Mouse (Mus musculus) adrenal gland, postnatal 14 days (tissue): ENCODE data around the gene Gm48552. TPM values are rescaled to one million over a fixed set of nuclear protein-coding genes. Genes with fewer than 3 reads are reported as not detected.

ENCODE experiments used
- DNase-seq: peaks from one replicate; pipeline ENCODE4 v3.0.0; 2021; ENCODE audit warnings: mixed read lengths
- total RNA-seq: library from RNA; stranded (reverse); gene quantifications from 2 replicates; pipeline ENCODE4 v1.2.3, GENCODE M21; 2021

Gene Gm48552
- total RNA-seq, 1 experiment from 2014 or later: 2.1 TPM

DNA sequence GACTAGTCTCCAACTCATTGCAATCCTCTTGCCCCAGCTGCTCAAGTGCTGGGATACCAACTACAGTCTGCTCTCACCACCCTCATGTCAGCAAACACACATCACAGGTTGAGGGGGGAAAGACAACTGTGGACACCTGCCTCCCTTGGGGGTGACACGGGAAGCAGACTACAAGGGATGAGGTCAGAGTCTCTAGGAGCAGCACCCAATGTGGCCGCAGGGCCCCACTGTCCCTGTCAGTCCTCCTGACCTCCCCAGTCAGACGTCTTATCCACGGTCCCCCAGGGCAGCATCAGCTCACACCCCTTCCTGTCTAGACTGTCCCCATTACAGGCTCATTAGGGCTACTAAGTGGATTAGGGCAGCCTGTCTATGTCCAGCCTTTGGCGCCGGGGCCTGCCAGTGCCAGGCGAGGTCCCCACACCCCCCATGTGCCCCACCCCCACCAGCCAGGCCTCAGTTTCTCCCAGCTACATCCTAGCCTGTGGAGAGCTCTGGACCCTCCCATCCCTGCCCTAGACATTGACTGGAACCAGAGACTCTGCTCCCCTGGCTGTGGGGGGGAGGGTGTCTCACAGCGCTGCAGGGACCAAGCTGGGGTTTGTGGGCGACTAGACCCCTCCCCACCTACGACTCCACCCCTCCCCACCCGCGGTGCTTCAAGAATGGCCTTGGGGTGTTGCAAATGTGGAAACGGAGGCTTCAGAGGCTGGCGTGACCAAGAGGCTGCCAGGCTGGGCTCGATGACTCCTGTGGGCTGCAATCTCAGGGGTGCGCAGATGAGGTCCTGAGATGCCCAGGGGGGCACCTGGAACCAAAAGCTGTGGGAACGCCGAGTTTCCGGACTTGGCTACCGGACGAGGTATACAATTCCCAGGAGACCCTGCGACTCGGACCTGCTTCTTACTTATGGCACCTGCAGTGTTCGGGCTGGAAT, 18.0 kb downstream of the Gm48552 start:
- DNase-seq: no peak

DNA sequence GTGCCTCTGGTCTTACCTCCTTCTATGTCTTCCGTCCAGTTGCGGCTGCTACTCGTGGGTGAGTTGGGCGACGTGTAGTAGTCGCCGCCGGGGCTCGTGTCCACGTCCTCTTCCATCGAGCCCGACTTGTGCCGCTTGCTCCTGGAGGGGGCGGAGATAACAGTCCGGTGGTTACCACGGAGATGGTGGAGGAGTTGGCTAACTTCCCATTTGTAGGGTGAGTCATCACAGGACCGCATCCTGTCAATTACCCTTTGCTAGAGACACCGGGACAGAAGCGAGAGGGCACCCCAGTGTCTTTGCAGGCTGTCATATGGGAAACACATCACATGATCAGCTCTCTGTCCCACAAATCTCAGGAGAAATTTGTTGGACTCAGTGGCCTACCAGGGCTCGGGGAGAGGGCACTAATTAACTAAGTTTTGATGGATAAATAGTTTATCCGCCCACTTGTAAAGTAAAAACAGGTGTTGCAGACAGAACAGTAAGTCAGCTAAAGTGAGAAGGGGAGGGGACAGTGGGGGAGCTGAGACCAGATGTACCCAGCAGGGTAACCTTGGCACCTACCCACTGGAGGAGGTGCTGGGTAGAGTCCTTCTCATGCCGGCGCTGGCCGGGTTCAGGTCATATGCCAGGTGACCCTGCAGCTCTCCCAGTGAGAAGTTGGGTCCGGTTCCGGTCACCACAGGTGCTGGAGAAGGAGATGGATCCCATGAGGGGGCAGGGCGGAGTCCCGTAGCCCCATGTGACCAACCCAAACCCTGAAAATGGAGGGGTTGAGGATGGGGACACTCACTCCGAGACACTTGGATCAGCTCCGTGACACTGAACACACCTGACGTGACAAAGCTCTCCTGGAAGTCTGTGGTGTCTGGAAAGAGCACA, 19.0 kb downstream of the Gm48552 start:
- peak; percentile 94 for DNase-seq

DNA sequence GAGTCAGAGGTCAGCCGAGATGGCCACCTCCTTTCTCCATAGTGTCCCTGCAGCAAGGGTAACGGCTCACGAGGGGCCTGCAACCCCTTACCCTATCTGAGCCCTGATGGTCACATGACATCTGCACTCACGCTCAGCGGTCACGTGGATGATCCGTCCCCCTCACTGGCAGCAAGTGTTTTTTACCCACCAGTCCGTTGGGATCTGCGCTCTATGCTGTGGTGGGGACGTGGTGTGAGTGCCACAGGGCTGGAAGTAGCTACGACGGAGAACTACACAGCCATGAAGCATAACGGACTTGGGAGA, 19.6 kb downstream of the Gm48552 start:
- DNase-seq: no peak

DNA sequence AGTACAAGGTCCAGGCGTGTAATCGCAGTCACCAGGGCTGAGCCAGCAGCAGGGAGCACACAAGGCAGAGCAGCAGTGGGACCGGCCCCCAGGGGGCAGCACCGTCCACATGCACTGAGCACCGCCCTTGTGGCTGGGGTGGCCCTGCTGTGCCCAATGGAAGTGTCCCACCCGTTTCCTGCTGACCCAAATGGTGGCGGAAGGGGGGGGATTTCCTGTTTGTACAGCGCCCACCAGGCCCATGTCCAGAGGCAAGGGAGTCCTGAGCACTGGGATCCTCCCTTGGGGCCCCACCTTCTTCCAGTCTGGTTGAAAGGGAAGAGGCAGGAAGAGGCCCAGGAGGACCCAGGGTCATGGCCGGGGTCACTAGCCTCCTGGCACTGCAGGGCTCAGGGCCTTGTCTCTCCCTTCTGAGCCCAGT, 20.1 kb downstream of the Gm48552 start:
- DNase-seq: peak; percentile 93

DNA sequence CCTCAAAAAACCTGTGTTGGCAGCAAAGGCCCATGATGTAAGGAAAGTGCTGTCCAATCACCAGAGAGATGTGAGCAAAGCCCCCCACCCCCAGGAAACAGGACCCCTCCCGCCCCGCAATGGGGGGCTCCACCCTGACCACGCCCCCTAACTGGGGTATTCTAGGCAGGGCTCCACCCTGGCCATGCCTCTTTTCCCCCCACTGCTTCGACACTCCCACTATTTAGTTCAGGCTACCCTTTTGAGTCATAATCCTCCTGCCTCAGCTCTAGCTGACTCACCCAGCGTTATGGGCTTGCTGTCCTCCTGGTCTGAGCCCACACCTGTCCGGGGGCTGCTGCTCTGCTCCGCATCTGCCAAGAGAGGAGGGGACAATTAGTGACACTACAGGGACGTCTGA, 20.5 kb downstream of the Gm48552 start:
- DNase-seq: no peak

DNA sequence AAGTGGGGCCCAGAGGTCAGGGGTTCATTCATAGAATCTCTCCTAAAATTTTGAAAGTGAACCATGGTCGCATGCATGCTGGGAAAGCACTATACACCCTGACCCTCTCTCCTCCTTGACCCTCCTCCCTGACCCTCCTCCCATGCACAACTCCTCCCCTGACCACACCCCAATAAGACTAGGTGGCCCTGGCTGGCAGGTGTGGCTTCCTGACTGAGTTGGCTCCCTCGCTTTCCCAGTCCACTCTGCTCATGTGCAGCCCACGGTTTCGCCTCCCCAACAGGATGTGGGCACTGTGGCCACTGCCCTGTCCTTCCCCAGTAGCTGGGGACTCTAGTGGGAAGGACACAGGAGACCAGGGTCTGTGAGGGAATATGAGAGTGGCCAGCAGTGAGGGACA, 21.5 kb downstream of the Gm48552 start:
- DNase-seq: no peak

DNA sequence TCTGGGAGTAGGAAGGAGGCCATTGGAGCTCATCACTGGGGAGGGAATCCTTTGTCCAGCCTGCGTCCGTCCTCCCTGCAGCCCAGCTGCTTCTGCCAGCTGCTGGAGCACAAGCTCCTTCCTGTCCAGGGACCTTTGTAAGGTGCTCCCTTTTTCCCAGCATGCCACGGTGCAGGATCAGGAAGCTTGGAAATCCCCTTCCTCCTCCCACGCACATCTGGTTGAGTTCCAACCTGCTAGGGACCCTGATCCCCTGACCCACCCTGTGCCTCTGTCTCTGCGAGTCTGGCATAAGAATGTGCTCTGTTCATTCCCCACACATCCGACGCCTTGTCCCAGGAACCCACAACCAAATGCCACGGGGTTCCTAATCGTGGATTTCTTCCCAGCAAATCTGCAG, 22.2 kb downstream of the Gm48552 start:
- DNase-seq: peak; percentile 64

DNA sequence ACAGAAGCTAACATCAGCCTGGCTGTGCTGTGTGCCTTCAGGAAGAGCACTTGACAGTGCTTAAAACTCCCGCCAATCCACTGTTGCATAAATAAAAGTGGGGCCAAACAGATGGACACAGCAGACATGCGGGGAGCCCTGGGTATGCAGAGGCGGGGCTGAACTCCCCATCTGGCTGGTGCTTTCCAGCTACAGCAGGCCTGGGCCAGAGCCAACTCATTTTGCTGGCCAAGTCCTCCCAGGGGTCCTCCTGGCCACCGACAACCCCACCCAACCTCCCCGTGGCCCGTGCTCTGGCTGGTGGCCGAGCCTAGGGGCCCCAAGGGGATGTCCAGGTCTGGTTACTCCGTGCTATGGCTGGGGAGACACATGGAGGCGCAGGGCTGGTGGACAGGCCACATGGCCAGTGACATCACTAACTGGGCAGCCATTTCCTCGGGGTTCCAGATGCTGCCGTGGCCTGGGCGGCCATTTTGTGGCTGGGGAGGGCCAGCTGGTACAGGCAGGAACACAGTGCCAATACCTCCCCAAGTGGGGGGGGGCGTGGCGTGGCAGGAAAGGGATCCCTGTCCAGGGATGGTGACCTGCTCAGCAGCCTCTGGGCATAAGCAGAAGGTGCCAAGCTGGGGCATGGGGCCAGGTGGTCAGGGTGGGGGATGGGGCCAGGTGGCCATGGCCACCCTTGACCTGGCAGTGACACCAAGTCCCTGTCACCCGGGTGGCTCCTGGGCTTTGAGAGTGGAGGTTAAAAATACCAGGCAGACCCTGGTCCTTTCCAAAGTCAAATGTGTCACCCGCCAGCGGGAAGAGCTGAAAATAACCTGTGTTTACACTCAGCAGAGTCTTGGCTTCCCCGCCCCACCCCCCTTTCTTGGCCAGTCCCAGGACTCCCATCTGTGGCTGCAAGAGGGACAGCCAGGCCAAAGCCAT, 22.9 kb downstream of the Gm48552 start:
- peak; percentile 91 for DNase-seq

DNA sequence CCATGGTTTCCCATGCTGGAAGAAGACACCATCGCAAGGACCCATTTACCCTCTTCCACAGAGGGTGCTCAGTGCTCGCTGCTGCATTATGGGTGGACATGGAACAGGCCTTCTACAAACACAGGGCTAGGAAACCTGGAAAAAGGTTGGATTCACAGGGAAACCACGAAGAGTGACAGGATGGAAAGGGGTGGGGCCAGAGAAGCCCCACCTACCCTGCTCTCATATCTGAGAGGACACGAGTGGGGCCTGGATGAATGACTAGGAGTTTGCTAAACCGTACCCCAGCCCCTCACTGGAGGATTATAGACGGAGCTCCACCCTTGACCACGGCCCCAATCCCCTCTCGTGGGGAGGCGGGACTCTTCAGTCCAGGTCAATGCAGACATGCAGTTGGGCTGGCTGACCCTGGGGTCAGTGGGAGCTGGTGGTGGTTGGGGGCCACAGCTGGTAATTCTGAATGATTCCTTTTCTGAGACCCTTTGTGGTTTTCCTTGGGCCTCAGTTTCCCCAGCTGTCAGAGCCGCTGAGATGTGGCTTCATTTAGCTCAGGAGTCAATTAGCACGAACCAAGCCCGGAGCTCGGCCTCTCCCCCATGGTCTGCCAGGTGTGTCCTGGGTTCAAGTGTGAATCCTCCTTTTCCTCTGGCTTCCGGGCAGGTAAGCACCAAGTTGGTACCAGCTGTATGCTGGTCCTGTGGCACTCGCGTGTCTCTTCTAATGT, 23.9 kb downstream of the Gm48552 start:
- no peak for DNase-seq

DNA sequence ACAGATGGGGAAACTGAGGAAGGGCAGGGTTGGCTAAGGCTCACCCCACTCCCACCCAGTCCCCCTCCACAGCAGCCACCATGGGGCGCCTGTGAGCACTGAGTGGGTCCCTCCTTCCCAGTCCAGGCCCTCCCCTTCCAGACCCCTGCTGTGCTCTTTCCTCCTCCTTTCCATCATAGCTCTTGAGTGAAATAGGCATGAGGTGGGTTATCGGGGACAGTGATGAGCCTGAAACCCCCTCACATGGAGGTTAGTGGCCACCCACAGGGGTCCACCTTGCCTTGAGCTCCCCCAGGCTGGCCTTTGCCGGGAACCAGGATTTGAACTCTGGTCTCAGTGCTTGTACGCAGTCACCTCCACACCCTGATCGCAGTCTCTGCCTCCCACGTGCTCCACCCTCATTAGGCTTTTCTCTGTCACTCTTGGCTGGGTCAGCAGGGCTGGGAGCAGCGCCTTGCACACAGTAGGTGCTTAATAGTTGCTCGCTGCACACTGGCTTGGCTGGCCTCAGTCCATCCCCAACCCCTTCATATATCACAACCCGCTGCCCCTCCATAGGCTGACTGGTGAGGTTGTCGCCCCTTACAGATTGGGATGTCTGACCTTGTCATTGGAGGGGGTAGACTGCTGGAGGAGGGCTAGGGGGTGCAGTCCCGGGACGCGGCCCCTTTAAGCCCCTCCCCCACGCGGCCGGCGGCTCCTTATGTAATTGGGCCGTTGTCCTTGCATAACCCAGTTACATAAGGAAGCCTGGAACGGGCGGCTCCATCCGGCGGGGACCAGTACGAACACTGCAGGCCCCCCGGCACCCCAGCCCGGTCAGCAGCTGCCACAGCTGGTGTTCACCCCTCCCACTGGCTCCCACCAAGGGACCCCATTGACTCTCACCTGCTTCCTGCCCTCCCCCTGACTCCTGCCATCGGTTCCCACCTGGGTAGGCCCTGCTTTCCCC, 24.8 kb downstream of the Gm48552 start:
- DNase-seq: peak; percentile 93

DNA sequence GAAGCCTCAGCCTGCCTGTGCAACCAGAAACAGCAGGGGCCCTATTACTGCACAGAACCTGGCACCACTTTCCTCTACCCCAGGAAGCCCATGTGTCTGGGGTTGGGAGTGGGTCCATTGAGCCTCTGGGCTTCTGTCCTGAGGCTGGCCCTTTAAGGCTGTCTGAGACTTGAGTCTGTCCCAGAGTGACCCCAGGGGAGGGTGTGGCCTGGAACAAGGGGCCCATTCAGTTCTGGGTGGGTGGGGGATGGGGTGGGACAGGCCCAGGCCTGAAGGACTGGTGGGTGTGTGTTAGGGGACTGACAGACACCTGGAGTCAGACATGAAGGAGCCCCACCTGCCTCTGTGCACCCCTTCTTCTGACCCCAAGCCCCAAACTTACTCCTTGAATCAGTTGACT, 25.9 kb downstream of the Gm48552 start:
- DNase-seq: no peak

DNA sequence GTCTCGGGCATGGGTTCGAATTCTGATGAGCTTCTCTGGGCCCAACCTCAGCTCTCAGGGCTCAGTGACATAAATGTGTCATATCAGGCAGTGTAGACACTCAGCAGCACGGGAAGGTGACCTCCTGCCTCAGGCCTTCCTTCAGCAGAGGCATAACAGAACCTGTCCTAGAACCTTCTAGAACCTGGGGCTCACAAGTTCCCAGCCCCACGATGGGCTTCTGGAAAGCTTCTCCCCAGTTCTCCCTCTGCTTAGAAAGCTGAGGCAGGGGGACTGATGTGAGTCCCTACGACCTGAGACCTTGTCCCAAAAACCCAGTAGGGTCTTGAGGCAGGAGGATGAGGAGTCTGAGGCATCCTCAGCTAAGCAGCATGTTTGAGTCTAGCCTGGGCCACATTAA, 26.3 kb downstream of the Gm48552 start:
- no peak for DNase-seq

DNA sequence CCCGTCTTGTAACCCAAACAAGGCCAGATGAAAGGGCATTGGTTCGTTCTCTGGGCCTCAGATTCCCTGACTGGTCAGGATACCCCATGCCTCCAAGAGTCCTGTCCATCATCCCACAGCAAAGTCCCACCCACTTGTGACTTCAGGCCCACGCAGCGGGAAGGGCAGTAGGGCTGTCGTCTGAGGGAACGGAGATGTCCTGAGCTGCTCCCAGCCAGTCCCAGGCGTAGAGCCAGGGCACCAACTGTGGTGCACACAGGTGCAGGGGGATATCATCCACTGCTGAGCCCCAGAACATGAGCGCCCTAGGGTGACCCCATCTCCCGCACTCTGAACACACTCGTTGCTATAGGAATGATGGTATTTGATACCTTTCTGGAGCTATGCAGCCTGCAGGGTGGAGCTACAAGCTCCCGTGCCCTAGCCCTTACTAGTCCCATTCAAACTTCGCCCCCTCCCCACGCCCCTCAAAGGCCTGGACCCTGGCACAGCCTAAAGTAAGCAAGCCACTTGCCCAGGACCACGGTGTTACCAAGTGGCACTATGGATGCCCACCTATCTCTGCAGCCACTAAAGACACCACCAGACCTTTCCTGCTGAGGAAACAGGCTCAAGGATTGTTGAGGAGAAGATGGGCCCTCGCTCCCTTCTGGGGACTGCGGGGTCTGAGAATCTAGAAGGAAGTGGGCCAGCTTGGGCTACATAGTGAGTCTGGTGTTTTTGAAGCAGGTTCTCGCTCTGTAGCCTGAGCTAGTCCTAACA, 26.9 kb downstream of the Gm48552 start:
- peak; percentile 21 for DNase-seq

DNA sequence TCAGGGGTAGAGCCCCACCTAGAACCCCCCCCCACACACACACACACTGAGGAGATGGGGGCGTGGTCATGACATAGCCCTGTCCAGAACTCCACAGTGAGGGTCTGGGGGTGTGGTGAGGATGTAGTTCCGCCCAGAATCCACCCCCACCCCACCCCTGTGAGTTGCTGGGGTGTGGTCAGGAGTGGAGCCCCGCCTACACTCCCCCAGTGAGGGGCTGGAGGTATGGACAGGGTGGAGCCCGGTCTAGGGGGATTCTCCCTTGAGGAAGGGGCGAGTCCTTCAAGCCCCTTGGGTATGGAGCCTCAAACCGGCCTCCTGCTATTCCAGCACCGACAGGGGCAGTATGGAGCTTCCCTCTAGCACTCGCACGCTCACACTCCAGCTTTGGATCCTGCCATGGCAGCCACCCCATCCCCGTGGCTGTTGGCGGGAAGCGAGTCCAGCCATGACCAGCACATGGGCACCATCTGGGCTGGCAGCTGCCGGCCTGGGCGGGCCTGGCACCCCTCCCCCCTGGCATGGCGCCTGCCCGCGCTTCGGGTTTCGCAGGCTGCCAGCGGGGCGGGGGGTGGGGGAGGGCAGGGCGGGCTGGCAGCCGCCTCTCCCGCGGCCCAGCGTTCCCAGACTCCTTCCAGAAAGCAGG, 27.9 kb downstream of the Gm48552 start:
- DNase-seq: peak; percentile 92

DNA sequence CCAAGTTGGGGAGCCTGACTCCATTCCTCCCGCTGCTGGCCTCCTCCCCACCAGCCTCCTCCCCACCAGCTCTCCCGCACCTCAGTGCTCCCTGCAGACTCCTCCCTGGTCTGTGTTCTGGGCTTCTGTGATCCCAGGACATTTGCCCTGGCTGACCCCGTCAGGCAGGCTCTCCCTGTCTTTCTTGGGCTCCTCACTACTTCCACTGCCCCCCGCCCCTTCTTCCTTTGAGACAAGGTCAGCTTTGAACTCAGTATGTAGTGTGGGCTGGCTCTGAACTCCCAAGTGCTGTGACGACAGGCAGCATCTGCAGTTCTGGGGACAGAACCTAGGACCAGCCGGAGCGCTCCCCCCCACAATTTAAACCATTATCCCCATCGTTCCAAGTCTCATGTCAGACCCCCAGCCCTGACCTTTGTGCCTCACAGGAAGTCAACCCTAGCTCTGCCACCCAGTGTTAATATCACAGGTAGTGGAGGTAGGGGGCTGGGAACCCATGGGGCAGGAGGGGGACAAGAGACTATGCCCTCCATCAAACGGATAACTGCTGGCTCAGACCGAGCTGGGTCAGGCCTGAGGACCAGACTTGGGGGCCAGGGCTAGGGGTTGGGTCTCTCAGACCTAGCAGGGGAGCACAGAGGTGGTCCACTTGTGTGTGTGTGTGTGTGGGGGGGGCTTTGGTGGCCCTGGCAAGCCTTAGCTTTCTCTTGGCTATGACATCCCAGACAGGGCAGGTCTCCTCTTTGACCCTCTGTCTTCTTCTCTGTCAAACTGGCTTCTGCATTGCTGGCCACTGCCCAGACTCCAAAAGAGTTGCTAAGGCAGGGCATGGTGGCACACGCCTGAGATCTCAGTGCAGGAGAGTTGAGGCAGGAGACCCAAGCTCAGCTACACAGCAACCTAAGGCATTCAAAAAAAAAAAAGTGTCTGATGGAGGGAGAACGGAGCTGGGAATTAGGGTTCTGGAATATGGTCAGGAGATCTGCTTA, 28.7 kb downstream of the Gm48552 start:
- DNase-seq: peak; percentile 6

DNA sequence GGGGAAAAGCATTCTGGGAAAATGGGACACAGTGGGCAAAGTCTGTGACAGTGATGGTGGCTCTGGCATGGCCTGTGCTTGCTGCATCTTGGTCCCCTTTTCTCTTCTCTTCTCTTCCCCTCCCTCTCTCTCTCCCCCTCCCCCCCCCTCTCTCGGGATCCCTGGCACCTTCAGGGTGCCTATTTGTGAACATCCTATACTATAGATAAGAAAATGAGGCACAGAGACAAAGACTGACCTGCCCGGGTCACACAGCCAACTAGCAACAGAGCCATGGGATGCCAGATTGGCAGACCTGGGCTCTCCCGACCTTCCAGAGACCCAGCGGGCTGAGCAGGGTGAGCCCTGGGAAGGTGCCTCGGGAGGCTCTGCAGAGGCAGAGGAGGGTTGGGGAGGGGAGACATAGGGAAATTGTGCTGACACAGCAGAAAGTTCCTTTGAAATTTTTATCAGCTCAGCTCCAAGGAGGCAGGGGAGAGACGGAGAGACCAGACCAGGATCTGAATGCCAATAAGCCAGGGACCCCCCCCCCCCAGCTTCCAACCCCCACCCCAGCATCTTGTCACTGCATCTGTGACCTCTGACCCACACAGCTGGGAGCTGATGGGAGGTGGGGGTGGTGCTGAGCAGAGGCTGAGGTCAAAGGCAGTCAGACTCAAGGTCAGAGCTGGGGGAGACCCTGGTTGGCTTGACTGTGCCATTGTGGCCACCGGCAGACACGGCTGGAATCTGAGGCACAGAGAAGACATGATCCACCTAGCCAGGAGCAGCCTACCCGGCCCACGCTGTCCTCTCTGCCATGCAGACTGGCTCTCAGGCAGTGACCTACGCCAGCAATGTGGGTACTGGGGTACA, 29.6 kb downstream of the Gm48552 start:
- peak; percentile 13 for DNase-seq
